Mouse (Mus musculus): ENCODE results near the gene Rangrf. TPM values are rescaled to one million over a fixed set of nuclear protein-coding genes. Genes with fewer than 3 reads are reported as not detected.
A peak's percentile ranks its signal among the peaks of the same experiment; 100 is the strongest.
"Not testable (repeated sequence)": the region's sequence is repeated elsewhere in the genome, so short reads cannot be mapped to it uniquely, and the experiment has no call there.

Gene Rangrf
- total and polyA plus RNA-seq, 3 experiments, result 13.5 to 31.2 (median 17.8) TPM

- no peak for DNase-seq
Measured at GRCm38 (mm10) chr11:68946001-68946400, 29.0 kb downstream of the Rangrf start.

GRCm38 (mm10) chr11:68945245-68945644 is 29.7 kb downstream of the Rangrf start:
- DNase-seq, result peak; percentile 54

GRCm38 (mm10) chr11:68942731-68943130 is 32.3 kb downstream of the Rangrf start:
- DNase-seq, result no peak

- no peak for DNase-seq
Measured at GRCm38 (mm10) chr11:68940516-68940915, 34.5 kb downstream of the Rangrf start.

- peak; percentile 93 for DNase-seq
Measured at GRCm38 (mm10) chr11:68939451-68940304, 35.3 kb downstream of the Rangrf start.

GRCm38 (mm10) chr11:68936951-68937350 is 38.0 kb downstream of the Rangrf start:
- DNase-seq, result not testable (repeated sequence)

GRCm38 (mm10) chr11:68933885-68934507 is 41.0 kb downstream of the Rangrf start:
- DNase-seq, result no peak

- no peak for DNase-seq
Measured at GRCm38 (mm10) chr11:68929947-68930346, 45.0 kb downstream of the Rangrf start.

- DNase-seq, result no peak
Measured at GRCm38 (mm10) chr11:68926981-68927380, 48.0 kb downstream of the Rangrf start, which contains the start of gene Odf4. Gene Odf4 (minus strand): TSS chr11:68927081.

- DNase-seq, result no peak
Measured at GRCm38 (mm10) chr11:68924749-68925148, 50.2 kb downstream of the Rangrf start.

GRCm38 (mm10) chr11:68923191-68923590 is 51.8 kb downstream of the Rangrf start:
- no peak for DNase-seq

Small RNA genes within 50 kb of the gene (microRNA-seq; reads per million reads assigned to microRNA genes)
- gene Mir3062, result 0 to 0.83 reads per million in 2 experiments

Other genes starting within 250 kb of the Rangrf start
- 10 to 100 TPM; 60.6 to 98.0 TPM for gene Ndel1, start 103.3 kb downstream of the Rangrf start, total RNA-seq (2021)
- 156 and 186 TPM in 2 replicates for gene Ndel1, start 103.3 kb downstream of the Rangrf start, polyA plus RNA-seq (2012; rRNA removed)
- gene Rnf222, start 86.6 kb downstream of the Rangrf start, total RNA-seq (2021), result under 1 TPM in 1 of 2 experiments, not detected in 1; 0.09 TPM
- 0.23 and 0.39 TPM in 2 replicates for gene Rnf222, start 86.6 kb downstream of the Rangrf start, polyA plus RNA-seq (2012; rRNA removed)
- gene Rpl26, start 73.6 kb downstream of the Rangrf start, total RNA-seq (2021), result 1,000 to 10,000 TPM; 1,114 to 1,327 TPM
- 146 and 179 TPM in 2 replicates for gene Rpl26, start 73.6 kb downstream of the Rangrf start, polyA plus RNA-seq (2012; rRNA removed)
- not detected for gene Odf4, start 48.1 kb downstream of the Rangrf start, total RNA-seq (2021)
- not detected in 2 replicates for gene Odf4, start 48.1 kb downstream of the Rangrf start, polyA plus RNA-seq (2012; rRNA removed)
- 10 to 100 TPM; 15.2 to 21.6 TPM for gene Arhgef15, start 17.7 kb downstream of the Rangrf start, total RNA-seq (2021)
- gene Arhgef15, start 17.7 kb downstream of the Rangrf start, polyA plus RNA-seq (2012; rRNA removed), result 133 and 183 TPM in 2 replicates
- 10 to 100 TPM; 40.4 to 45.9 TPM for gene Slc25a35, start 7.1 kb downstream of the Rangrf start, total RNA-seq (2021)
- 61.3 and 78.3 TPM in 2 replicates for gene Slc25a35, start 7.1 kb downstream of the Rangrf start, polyA plus RNA-seq (2012; rRNA removed)
- gene Pfas, start 33.3 kb upstream of the Rangrf start, total RNA-seq (2021), result 10 to 100 TPM; 23.7 to 28.6 TPM
- 14.5 and 16.7 TPM in 2 replicates for gene Pfas, start 33.3 kb upstream of the Rangrf start, polyA plus RNA-seq (2012; rRNA removed)
- gene Ctc1, start 40.7 kb upstream of the Rangrf start, total RNA-seq (2021), result 10 to 100 TPM; 21.8 to 26.6 TPM
- 37.8 and 39.7 TPM in 2 replicates for gene Ctc1, start 40.7 kb upstream of the Rangrf start, polyA plus RNA-seq (2012; rRNA removed)
- gene Aurkb, start 70.5 kb upstream of the Rangrf start, total RNA-seq (2021), result 1 to 10 TPM; 1.7 to 2.8 TPM
- 10.8 and 11.2 TPM in 2 replicates for gene Aurkb, start 70.5 kb upstream of the Rangrf start, polyA plus RNA-seq (2012; rRNA removed)
- gene Borcs6, start 84.5 kb upstream of the Rangrf start, total RNA-seq (2021), result 10 to 100 TPM; 21.3 to 26.4 TPM
- 38.9 and 41.4 TPM in 2 replicates for gene Borcs6, start 84.5 kb upstream of the Rangrf start, polyA plus RNA-seq (2012; rRNA removed)
- 10 to 100 TPM in 1 of 2 experiments, 1 to 10 TPM in 1; 9.5 to 16.9 TPM for gene Tmem107, start 95.6 kb upstream of the Rangrf start, total RNA-seq (2021)
- 46.6 and 49.1 TPM in 2 replicates for gene Tmem107, start 95.6 kb upstream of the Rangrf start, polyA plus RNA-seq (2012; rRNA removed)
- 100 to 1,000 TPM; 104 to 130 TPM for gene Vamp2, start 113.3 kb upstream of the Rangrf start, total RNA-seq (2021)
- 425 and 479 TPM in 2 replicates for gene Vamp2, start 113.3 kb upstream of the Rangrf start, polyA plus RNA-seq (2012; rRNA removed)
- 10 to 100 TPM; 55.0 to 75.9 TPM for gene Per1, start 120.0 kb upstream of the Rangrf start, total RNA-seq (2021)
- gene Per1, start 120.0 kb upstream of the Rangrf start, polyA plus RNA-seq (2012; rRNA removed), result 41.3 and 76.1 TPM in 2 replicates
- gene Hes7, start 145.2 kb upstream of the Rangrf start, total RNA-seq (2021), result not detected
- 1.3 and 1.6 TPM in 2 replicates for gene Hes7, start 145.2 kb upstream of the Rangrf start, polyA plus RNA-seq (2012; rRNA removed)
- gene 9130213A22Rik, start 147.4 kb upstream of the Rangrf start, total RNA-seq (2021), result under 1 TPM; 0.59 to 0.78 TPM
- gene 9130213A22Rik, start 147.4 kb upstream of the Rangrf start, polyA plus RNA-seq (2012; rRNA removed), result 2.3 and 3.0 TPM in 2 replicates
- 1 to 10 TPM in 1 of 2 experiments, under 1 TPM in 1; 0.79 to 1.0 TPM for gene Aloxe3, start 150.7 kb upstream of the Rangrf start, total RNA-seq (2021)
- 1.4 and 2.5 TPM in 2 replicates for gene Aloxe3, start 150.7 kb upstream of the Rangrf start, polyA plus RNA-seq (2012; rRNA removed)
- gene Alox12b, start 181.8 kb upstream of the Rangrf start, total RNA-seq (2021), result not detected
- not detected in 2 replicates for gene Alox12b, start 181.8 kb upstream of the Rangrf start, polyA plus RNA-seq (2012; rRNA removed)
- not detected for gene Alox8, start 222.7 kb upstream of the Rangrf start, total RNA-seq (2021)
- not detected in 2 replicates for gene Alox8, start 222.7 kb upstream of the Rangrf start, polyA plus RNA-seq (2012; rRNA removed)